Mouse (Mus musculus): ENCODE measurements at regions not wholly inside any gene's neighbourhood (a gene's known extent, or its start where the extent isn't known, plus 50 kb on each side); places are given as distances from the start of the nearest gene placed in this dataset.

DNA sequence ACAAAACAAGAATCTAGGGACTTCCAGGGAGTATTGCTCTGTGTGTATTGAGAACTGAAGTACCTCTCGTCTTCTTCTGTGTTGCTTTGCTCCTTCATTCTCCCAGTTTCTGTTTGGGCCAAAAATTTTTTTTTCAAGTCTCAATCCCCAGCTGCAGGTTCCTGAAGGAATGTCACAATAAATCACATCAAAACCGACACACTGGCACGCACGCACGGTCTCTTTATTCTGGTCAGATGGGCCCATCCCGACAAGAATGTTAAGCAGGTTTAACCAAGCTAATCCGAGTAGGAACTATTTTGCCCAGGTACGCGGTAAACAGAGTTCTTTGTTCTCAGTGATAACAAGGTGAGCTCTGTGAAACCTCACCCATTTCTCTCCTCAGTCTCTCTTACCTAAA is 118.3 kb upstream of the Lef1 start:
- DNase-seq (ENCODE audit: low spot score) (no peak), ATAC-seq (replicated peaks; ENCODE audit: low FRiP score, low TSS enrichment, low read depth) (no peak)
- Histone ChIP-seq H3K4me3 (ENCODE audit: low read depth, low read length) (no peak overlapping the region), H3K36me3 (ENCODE audit: control insufficient read depth, insufficient read depth, low read length) (no peaks in the 10 kb centered on the region), H3K4me1 (replicated peaks; ENCODE audit: control insufficient read depth, insufficient read depth, low read length) (no peaks in the 10 kb centered on the region), H3K27ac (ENCODE audit: low read depth) (no peak overlapping the region), H3K27me3 (replicated peaks; ENCODE audit: control insufficient read depth, insufficient read depth, low read length) (no peaks in the 10 kb centered on the region), H3K9me3 (ENCODE audit: control insufficient read depth, low read length) (no peaks in the 10 kb centered on the region), H3K4me2 (ENCODE audit: low read length) (no peak overlapping the region), H3K9ac (ENCODE audit: low read length) (no peak overlapping the region)
- WGBS: 59% methylated on average over 9 of the region's 9 CpGs

DNA sequence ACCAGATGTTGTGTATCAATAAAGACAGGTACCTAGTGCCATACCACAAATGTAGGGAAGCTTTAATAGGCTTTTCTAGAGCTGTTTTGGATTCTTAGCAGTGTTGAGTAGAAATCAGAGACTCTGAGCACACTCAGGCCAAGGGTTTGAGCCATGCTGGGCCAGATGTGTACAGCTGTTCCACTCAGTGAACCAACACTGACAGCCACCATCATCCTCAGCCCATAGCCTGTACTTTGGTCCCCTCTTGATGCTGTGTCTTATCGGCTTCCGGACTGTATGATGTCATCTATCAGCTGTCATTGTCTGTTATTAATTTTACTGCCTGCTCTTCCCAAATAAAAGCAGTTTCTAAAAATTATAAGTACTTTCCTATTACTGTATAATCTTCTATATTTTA is 123.6 kb upstream of the Lef1 start:
- 84% methylated on average over 2 of the region's 2 CpGs for WGBS
- Histone ChIP-seq H3K9ac (ENCODE audit: low read length) (no peak overlapping the region), H3K4me2 (ENCODE audit: low read length) (no peak overlapping the region), H3K9me3 (ENCODE audit: control insufficient read depth, low read length) (no peaks in the 10 kb centered on the region), H3K27ac (ENCODE audit: low read depth) (no peak overlapping the region), H3K4me3 (ENCODE audit: low read depth, low read length) (no peak overlapping the region), H3K36me3 (ENCODE audit: control insufficient read depth, insufficient read depth, low read length) (no peaks in the 10 kb centered on the region), H3K4me1 (replicated peaks; ENCODE audit: control insufficient read depth, insufficient read depth, low read length) (no peaks in the 10 kb centered on the region), H3K27me3 (replicated peaks; ENCODE audit: control insufficient read depth, insufficient read depth, low read length) (no peaks in the 10 kb centered on the region)
- ATAC-seq (replicated peaks; ENCODE audit: low FRiP score, low TSS enrichment, low read depth) (no peak), DNase-seq (ENCODE audit: low spot score) (no peak)

DNA sequence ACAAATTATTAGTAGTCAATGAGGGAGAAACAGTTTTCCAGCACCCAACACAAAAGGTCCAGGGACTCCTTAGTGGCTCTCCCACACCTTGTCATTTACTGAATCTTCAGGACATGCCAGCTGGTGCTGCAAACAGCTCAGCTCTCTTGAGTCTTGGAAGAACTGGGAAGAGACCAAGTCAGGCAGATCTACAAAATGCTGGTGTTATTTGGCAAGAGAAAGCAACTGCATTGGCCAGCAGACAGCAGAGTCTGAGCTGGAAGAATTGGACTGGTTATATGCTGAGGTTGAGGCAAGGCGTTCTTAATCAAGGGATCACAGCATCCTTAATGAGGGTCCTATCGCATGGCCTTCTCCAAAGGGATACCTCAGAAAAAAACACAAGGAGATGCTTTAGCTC is 124.2 kb upstream of the Lef1 start:
- no peak overlapping the region for H3K27ac ChIP-seq (ENCODE audit: low read depth)
- no peak overlapping the region for H3K4me2 ChIP-seq (ENCODE audit: low read length)
- H3K4me1 ChIP-seq (replicated peaks; ENCODE audit: control insufficient read depth, insufficient read depth, low read length): no peaks in the 10 kb centered on the region
- H3K9me3 ChIP-seq (ENCODE audit: control insufficient read depth, low read length): no peaks in the 10 kb centered on the region
- H3K4me3 ChIP-seq (ENCODE audit: low read depth, low read length): no peak overlapping the region
- DNase-seq (ENCODE audit: low spot score) (no peak), ATAC-seq (replicated peaks; ENCODE audit: low FRiP score, low TSS enrichment, low read depth) (no peak)
- no peaks in the 10 kb centered on the region for H3K36me3 ChIP-seq (ENCODE audit: control insufficient read depth, insufficient read depth, low read length)
- no peaks in the 10 kb centered on the region for H3K27me3 ChIP-seq (replicated peaks; ENCODE audit: control insufficient read depth, insufficient read depth, low read length)
- H3K9ac ChIP-seq (ENCODE audit: low read length): no peak overlapping the region
- 97% methylated on average over 2 of the region's 2 CpGs for WGBS

DNA sequence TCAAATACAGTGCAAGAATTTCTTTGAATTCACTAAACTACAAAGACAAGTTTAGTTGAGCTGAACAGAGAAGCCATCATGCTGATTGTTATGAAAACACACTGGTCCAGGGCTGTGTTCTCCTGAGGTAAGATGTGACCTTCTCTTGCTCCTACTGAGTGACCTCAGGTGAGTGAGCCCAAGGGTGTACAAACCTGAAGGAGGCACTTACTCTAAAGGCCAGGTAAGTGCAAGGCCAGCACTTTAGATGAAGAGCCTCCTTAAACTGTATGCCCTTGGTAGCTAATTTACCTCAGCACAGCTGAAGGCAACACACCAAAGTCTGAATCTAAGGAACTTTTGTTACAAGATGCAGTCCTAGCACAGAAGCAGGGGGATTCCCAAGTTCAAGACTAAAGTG is 128.7 kb upstream of the Lef1 start:
- DNase-seq (ENCODE audit: low spot score) (no peak), ATAC-seq (replicated peaks; ENCODE audit: low FRiP score, low TSS enrichment, low read depth) (no peak)
- Histone ChIP-seq H3K36me3 (ENCODE audit: control insufficient read depth, insufficient read depth, low read length) (no peaks in the 10 kb centered on the region), H3K4me2 (ENCODE audit: low read length) (no peak overlapping the region), H3K4me1 (replicated peaks; ENCODE audit: control insufficient read depth, insufficient read depth, low read length) (no peaks in the 10 kb centered on the region), H3K9ac (ENCODE audit: low read length) (no peak overlapping the region), H3K27ac (ENCODE audit: low read depth) (no peak overlapping the region), H3K9me3 (ENCODE audit: control insufficient read depth, low read length) (no peaks in the 10 kb centered on the region), H3K27me3 (replicated peaks; ENCODE audit: control insufficient read depth, insufficient read depth, low read length) (no peaks in the 10 kb centered on the region), H3K4me3 (ENCODE audit: low read depth, low read length) (no peak overlapping the region)

DNA sequence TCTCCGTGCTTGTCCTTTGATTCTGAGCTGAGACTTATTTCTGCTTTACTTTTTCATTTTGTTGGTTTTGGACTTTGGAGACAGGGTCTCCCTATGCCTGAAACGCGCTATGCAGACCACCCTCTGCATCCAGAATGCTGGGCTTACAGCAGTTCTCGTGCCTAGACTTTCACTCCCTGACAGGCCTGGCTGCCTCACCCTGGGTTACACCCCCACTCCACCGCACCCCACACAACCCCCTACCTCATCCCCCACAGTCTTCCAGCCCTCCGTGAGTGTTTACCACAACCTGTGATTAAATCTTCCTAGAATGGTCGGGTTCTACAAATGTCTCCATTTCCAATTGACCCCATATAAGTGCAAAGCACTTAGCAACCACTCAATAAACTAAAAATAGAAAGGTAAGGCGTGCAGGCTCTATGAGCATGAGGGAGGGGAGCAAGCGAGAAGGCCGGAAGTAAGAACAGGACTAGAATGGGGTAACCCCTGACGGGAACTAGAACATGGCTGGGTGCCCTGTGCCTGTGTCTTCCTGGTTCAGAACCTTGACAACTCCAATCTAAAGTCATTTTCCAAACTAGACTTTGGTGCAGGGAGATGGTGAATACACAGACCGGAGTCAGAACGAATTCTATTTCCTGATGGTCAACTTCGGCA is 131.2 kb upstream of the Lef1 start:
- WGBS: 67% methylated on average over 14 of the region's 14 CpGs
- H3K4me2 ChIP-seq (ENCODE audit: low read length): no peak overlapping the region
- no peaks in the 10 kb centered on the region for H3K4me1 ChIP-seq (replicated peaks; ENCODE audit: control insufficient read depth, insufficient read depth, low read length)
- no peaks in the 10 kb centered on the region for H3K27me3 ChIP-seq (replicated peaks; ENCODE audit: control insufficient read depth, insufficient read depth, low read length)
- H3K9ac ChIP-seq (ENCODE audit: low read length): no peak overlapping the region
- ATAC-seq (replicated peaks; ENCODE audit: low FRiP score, low TSS enrichment, low read depth) (no peak), DNase-seq (ENCODE audit: low spot score) (no peak)
- no peak overlapping the region for H3K4me3 ChIP-seq (ENCODE audit: low read depth, low read length)
- H3K36me3 ChIP-seq (ENCODE audit: control insufficient read depth, insufficient read depth, low read length): no peaks in the 10 kb centered on the region
- no peaks in the 10 kb centered on the region for H3K9me3 ChIP-seq (ENCODE audit: control insufficient read depth, low read length)
- no peak overlapping the region for H3K27ac ChIP-seq (ENCODE audit: low read depth)

DNA sequence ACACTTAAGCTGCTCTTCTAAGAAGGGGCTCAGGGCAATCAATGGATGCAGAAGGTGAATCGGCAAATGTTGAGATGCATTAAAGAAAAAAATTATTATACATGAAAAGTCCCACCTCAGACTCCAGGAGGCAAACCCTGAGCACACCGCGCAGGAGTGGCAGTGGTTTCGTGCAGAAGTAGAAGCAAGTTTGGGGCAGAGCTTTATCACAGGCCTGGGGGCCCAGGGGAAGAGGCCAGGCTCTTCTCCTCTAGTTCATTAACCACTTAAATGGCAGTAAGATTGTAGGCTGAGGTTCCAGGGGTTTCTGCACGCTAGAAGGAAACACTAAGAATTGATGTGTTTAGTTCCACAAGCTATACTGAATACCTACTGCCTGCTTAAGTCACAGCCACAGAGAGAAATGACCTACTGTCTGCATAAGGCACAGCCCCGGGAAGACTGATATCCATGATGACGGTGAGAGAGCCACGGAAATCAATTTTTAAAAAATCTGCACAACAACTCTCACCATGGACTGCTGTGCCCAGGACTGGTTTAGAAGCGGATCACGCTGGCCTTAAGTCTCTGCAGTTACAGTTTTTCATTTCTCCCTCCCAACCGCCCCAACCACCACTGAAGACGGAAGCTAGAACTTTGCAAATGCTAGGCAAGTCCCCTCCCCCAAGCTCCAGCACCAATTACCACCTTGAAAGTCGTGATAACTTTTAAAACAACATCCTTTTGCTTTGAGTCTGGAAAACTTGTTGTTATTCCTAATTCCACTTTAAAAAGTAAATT is 132.2 kb upstream of the Lef1 start:
- Histone ChIP-seq H3K4me2 (ENCODE audit: low read length) (no peak overlapping the region), H3K27ac (ENCODE audit: low read depth) (no peak overlapping the region), H3K36me3 (ENCODE audit: control insufficient read depth, insufficient read depth, low read length) (no peaks in the 10 kb centered on the region), H3K9ac (ENCODE audit: low read length) (no peak overlapping the region), H3K9me3 (ENCODE audit: control insufficient read depth, low read length) (no peaks in the 10 kb centered on the region), H3K4me3 (ENCODE audit: low read depth, low read length) (no peak overlapping the region), H3K4me1 (replicated peaks; ENCODE audit: control insufficient read depth, insufficient read depth, low read length) (no peaks in the 10 kb centered on the region), H3K27me3 (replicated peaks; ENCODE audit: control insufficient read depth, insufficient read depth, low read length) (no peaks in the 10 kb centered on the region)
- 53% methylated on average over 13 of the region's 13 CpGs for WGBS
- ATAC-seq (replicated peaks; ENCODE audit: low FRiP score, low TSS enrichment, low read depth) (no peak), DNase-seq (ENCODE audit: low spot score) (no peak)

DNA sequence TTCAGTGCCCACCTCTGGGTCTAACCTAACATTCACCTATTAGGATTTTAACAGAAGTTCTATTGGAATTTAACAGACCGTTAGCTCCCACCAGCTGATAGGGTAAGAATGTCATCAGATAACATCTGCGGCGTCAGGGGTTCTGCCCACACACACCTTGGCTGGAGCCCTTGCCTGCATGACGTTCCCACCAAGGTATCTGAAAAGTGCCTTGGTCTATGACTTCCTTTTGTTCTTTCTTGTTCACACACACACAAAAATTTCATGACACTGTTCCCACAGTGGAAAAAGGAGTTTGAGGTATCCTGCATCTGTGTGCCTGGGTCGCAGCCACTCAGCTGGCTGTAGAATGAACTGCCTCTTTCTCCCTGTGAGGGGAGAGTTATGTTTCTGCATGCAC is 134.1 kb upstream of the Lef1 start:
- Histone ChIP-seq H3K9me3 (ENCODE audit: control insufficient read depth, low read length) (no peaks in the 10 kb centered on the region), H3K4me2 (ENCODE audit: low read length) (no peak overlapping the region), H3K27me3 (replicated peaks; ENCODE audit: control insufficient read depth, insufficient read depth, low read length) (no peaks in the 10 kb centered on the region), H3K4me3 (ENCODE audit: low read depth, low read length) (no peak overlapping the region), H3K9ac (ENCODE audit: low read length) (no peak overlapping the region), H3K4me1 (replicated peaks; ENCODE audit: control insufficient read depth, insufficient read depth, low read length) (no peaks in the 10 kb centered on the region), H3K27ac (ENCODE audit: low read depth) (no peak overlapping the region), H3K36me3 (ENCODE audit: control insufficient read depth, insufficient read depth, low read length) (no peaks in the 10 kb centered on the region)
- DNase-seq (ENCODE audit: low spot score) (no peak), ATAC-seq (replicated peaks; ENCODE audit: low FRiP score, low TSS enrichment, low read depth) (no peak)
- 58% methylated on average over 5 of the region's 5 CpGs for WGBS

DNA sequence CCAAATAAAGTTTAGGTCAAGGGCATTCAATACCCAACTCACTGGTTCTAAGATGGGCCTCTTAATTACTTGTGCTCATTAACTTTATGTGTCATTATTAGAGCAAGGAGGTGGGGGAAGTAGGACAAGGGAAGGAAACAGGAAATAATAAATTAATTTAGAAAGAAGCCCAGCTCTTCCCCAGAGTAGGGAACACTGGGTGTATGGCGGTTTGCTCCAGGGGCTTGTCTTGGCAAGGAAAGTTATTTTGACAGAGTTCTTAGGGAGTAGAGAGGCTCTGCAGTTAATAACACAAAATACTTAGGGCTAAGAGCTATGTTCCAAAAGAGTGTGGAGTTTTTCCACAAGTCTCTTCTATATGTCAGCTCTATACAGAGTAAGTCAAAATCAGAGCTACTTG is 135.0 kb upstream of the Lef1 start:
- Histone ChIP-seq H3K36me3 (ENCODE audit: control insufficient read depth, insufficient read depth, low read length) (no peaks in the 10 kb centered on the region), H3K4me1 (replicated peaks; ENCODE audit: control insufficient read depth, insufficient read depth, low read length) (no peaks in the 10 kb centered on the region), H3K4me2 (ENCODE audit: low read length) (no peak overlapping the region), H3K27ac (ENCODE audit: low read depth) (no peak overlapping the region), H3K9me3 (ENCODE audit: control insufficient read depth, low read length) (no peaks in the 10 kb centered on the region), H3K27me3 (replicated peaks; ENCODE audit: control insufficient read depth, insufficient read depth, low read length) (no peaks in the 10 kb centered on the region), H3K9ac (ENCODE audit: low read length) (no peak overlapping the region), H3K4me3 (ENCODE audit: low read depth, low read length) (no peak overlapping the region)
- DNase-seq (ENCODE audit: low spot score) (no peak), ATAC-seq (replicated peaks; ENCODE audit: low FRiP score, low TSS enrichment, low read depth) (no peak)
- WGBS: 32% methylated on average over 1 of the region's 1 CpGs

DNA sequence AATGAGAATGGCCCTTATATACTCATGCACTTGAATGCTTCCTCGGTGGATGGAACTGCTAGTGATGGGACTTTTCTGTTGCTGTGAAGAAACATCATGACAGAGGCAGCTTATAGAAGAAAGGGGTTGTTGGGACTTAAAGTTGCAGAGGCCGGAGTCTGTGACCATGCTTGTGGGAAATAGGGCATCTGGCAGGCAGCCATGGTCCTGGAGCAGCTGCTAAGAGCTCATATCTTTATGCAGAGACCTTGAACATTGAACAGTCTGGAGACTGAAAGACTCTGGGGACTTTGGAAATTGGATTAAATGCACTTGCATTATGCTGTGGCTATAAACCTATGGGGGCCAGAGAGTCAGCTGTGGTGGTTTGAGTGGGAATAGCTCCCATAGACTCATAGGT is 138.1 kb upstream of the Lef1 start:
- H3K9ac ChIP-seq (ENCODE audit: low read length): no peak overlapping the region
- H3K27me3 ChIP-seq (replicated peaks; ENCODE audit: control insufficient read depth, insufficient read depth, low read length): no peaks in the 10 kb centered on the region
- ATAC-seq (replicated peaks; ENCODE audit: low FRiP score, low TSS enrichment, low read depth): no peak
- H3K4me3 ChIP-seq (ENCODE audit: low read depth, low read length): no peak overlapping the region
- H3K36me3 ChIP-seq (ENCODE audit: control insufficient read depth, insufficient read depth, low read length): no peaks in the 10 kb centered on the region
- no peak overlapping the region for H3K27ac ChIP-seq (ENCODE audit: low read depth)
- no peaks in the 10 kb centered on the region for H3K9me3 ChIP-seq (ENCODE audit: control insufficient read depth, low read length)
- no peak overlapping the region for H3K4me2 ChIP-seq (ENCODE audit: low read length)
- WGBS: 72% methylated on average over 2 of the region's 2 CpGs
- no peaks in the 10 kb centered on the region for H3K4me1 ChIP-seq (replicated peaks; ENCODE audit: control insufficient read depth, insufficient read depth, low read length)
- DNase-seq (ENCODE audit: low spot score): no peak
